Mouse (Mus musculus) myocyte (in vitro differentiated cells): ENCODE results near the gene Rapgef2.

ENCODE experiments used
- E2F4 ChIP-seq: IDR thresholded peaks from one replicate; pipeline ENCODE4 v1.6.1; 2011; ENCODE audit warnings: mild to moderate bottlenecking, control low read depth, moderate library complexity; ENCODE audit not compliant: insufficient read depth
- POLR2A ChIP-seq: IDR thresholded peaks from one replicate; pipeline ENCODE4 v1.6.1; 2011; ENCODE audit warnings: low read depth, mild to moderate bottlenecking, control low read depth, moderate library complexity; ENCODE audit not compliant: insufficient read length

- TF ChIP-seq POLR2A (no peak), E2F4 (no peak)
Measured at GRCm38 (mm10) chr3:79242922-79243705, 43.2 kb downstream of the Rapgef2 start.
